Mouse (Mus musculus): ENCODE measurements around the gene B3galt2.
"Not testable (repeated sequence)": the region's sequence is repeated elsewhere in the genome, so short reads cannot be mapped to it uniquely, and the experiment has no call there.

Gene B3galt2

GRCm38 (mm10) chr1:143640650-143641407, at the start of gene B3galt2:
Gene B3galt2 (plus strand): TSS chr1:143640664.
- in situ Hi-C loops (cut with MboI, MseI): no loop called here

DNA sequence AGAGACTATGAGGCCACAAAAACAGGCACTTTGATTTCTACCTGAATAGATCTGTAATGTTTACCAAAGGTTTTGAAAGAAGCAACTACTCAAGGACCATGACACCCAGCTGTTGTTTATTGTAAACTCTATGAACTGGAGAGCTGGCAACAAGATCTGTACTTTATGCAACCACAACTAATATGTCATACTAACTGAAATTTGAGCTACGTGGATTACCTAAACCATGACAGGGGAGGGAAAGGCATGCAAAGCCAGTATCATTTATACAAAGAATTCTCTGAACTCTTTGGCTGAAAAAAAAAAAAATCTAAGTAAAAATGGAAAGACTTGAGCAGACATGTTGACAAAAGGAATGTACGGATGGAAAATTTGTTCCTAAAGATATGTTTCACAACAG, 43.6 kb upstream of the B3galt2 start:
- in situ Hi-C loops (cut with MboI, MseI): no loop called here

DNA sequence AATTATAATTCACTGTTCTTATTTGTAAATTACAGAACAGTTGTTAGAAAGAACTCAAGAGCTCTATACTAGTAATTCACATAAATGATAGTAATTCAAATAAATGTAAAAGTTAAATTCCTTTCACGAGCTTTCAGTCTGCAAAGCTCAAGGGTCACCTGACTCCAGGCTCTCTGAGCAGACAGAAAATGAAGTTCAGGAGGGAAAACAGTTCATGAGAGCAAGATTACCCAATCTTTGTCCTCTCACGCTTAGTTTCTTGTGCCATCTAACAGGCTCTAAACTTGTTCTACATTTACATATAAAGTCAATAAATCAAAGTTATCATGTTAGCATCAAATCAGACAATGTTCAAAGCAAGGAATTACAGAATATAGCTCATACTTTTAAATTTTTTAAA, 31.6 kb upstream of the B3galt2 start:
- in situ Hi-C loops (cut with MboI, MseI): no loop called here

GRCm38 (mm10) chr1:143612901-143613300, 27.6 kb upstream of the B3galt2 start:
- in situ Hi-C loops (cut with MboI, MseI): no loop called here

DNA sequence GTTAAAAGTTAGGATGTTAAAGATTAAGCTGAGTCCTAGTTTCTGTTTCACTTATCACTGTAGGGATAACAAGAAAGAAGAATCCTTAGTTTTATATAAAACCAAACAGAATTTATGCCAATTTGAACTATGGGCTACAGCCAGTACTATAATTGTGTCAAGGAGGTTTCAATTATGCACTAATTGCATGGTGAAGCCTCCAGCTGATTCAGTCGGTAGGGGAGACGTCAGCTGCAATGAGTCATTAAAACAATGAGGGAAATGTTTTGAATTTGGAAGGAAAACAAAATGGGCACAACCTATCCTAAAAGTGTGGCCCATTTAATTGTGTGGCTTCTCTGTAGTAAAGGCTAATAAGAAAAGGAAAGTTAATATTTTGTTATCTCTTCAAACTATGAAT, 20.7 kb upstream of the B3galt2 start:
- in situ Hi-C loops (cut with MboI, MseI): no loop called here

DNA sequence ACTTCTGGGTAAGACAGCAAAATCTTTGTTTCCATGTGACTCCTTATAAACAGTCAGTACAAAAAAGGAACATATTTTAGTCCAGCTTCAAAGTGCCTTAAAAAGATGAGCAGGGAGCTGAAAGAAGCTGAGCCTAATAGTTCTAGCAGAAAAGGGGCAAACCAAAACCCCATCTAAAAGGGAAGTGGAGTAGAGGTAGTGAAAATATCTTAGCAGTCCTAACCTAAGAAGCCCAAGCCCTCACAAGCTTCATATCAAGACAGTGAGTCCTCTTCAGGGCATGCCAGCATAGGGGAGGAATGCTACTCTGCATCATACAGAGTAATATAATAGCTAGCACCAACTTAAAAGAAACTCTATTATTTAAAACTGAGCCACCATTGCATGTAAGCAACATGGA, 18.5 kb upstream of the B3galt2 start:
- in situ Hi-C loops (cut with MboI, MseI): no loop called here

GRCm38 (mm10) chr1:143622634-143623033, 17.8 kb upstream of the B3galt2 start:
- in situ Hi-C loops (cut with MboI, MseI): no loop called here

DNA sequence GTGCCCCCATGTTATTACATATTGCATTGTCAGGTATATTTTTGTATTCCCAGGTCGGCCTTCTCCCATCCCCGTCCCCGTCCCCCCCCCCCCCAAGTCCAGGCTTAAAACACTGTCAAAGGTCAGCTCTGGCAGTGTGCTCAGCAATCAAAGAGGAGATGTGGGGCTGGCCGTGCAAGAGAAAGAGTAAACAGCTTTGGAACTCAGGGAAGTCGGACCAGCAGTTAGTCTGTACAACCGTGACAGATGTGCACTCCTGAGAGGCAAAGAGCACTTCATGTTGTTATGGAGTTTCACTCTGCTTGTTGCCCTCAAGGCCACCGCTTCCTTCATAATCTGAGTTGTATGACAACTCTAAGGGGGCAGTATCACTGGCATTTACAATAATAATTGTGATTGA, 9.1 kb upstream of the B3galt2 start:
- in situ Hi-C loops (cut with MboI, MseI): no loop called here

DNA sequence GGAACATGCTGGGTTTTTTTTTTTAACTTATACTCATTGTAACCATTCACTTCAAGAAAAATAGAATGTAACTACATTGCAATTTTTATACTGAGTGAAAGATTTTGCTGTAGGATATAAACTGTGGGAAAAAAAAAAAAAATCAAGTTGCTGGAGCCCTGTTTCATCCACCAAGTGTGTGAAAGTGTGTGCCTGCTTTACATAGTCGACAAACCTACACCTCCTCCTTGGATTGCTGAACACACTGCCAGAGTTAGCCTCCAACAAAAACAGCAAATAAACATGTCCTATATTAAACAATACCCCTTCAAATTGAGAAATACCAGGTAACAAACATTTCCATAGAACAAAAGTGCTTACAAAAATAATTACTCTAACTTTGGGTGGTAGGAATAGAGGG, 8.1 kb upstream of the B3galt2 start:
- in situ Hi-C loops (cut with MboI, MseI): no loop called here

GRCm38 (mm10) chr1:143632854-143633587, 7.4 kb upstream of the B3galt2 start:
- in situ Hi-C loops (cut with MboI, MseI): no loop called here

- in situ Hi-C loops (cut with MboI, MseI): no loop called here
Measured at GRCm38 (mm10) chr1:143644221-143644620, 3.8 kb downstream of the B3galt2 start.

DNA sequence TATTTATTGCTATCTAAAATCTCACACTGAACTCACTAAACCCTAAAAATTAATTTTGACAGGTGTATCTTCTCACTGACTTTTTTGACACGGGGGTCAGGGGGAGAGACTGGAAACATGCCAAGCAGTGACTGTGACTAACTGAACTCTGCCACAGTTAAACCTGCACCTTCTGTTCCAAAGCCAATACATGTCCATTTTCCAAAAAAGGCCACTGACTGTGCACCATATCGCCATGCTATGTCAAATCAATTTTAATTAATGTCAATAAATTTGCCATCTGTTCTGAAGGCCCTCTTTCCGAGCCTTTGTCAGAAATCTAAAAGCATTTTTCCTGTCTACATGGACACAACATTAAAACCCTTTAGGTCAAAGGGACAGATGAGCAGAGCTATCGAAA, 4.9 kb downstream of the B3galt2 start:
- in situ Hi-C loops (cut with MboI, MseI): no loop called here

DNA sequence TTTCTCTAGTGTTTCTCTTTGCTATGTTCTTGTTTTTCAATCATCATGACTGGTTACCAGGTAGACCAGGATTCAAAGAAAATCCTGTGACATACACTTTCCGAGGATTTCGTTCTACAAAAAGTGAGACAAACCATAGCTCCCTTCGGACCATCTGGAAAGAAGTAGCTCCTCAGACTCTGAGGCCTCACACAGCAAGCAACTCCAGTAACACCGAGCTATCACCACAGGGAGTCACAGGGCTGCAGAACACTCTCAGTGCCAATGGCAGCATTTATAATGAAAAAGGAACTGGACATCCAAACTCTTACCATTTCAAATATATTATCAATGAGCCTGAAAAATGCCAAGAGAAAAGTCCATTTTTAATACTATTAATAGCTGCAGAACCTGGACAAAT, 5.8 kb downstream of the B3galt2 start:
- in situ Hi-C loops (cut with MboI, MseI): no loop called here

- in situ Hi-C loops (cut with MboI, MseI): no loop called here
Measured at GRCm38 (mm10) chr1:143650317-143650716, 9.9 kb downstream of the B3galt2 start.

DNA sequence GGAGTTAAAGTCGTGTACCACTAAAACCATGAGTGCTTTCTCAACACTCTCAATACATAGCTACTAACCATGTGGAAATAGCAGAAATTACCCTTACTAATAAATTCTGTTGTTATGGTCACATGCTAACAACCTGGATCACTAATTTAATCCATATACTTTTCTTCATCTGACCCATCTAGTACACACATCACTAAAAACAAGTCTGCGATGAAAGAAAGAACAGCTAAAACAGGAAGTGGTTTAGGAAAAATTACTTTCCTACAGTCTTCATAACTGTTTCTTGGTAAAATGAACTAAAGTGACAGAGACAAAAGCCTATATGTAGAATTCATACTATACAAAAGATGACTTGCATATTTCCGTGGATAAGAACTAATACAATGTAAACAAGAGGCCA, 13.2 kb downstream of the B3galt2 start:
- in situ Hi-C loops (cut with MboI, MseI): no loop called here

- in situ Hi-C loops (cut with MboI, MseI): no loop called here
Measured at GRCm38 (mm10) chr1:143663197-143663596, 22.7 kb downstream of the B3galt2 start.

DNA sequence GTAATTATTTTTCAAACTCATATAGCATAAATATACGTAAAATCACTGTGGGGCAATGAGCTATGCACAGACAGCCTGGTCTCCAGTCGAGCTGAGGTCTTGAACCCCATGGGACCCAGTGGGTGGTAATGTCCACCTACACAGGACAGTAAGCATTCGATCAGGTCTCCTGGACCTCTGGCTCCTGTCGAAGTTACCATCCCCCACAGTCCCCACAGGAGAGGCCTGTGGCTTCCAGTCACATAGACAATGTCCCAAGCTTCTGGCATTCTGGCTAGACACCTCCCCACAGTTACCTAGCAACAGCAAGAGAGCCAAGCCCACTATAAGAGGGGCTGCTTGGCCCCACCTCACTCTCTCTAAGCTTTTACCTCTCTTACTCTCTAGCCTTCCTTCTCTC, 24.3 kb downstream of the B3galt2 start:
- in situ Hi-C loops (cut with MboI, MseI): not testable (repeated sequence)

DNA sequence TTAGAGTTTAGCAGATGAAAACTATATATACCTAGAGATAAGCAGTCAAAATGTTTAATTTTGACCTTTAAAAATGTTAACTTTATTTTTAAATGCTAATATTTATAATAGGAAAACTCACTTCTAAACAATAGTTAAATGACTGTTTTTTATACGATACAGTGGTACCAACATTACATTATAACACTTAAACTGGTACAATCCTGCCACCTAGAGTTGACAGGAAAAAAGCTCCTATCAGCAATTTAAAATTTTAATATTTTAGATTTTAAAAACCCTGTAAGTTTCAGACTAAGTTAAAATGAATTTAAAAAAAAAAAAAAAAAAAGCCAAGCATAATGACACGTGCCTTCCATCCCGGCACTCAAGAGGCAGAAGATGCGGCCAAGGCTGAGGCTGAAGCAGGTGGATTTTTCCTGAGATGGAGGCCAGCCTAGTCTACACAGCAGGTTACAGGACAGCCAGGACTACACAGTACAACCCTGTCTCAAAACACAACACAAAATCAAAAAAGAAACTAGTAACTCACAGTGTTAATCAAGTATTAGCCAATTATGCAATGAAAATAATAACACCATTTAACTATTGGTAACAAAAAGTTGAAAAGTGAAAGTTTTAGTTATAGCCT, 35.4 kb downstream of the B3galt2 start:
- in situ Hi-C loops (cut with MboI, MseI): no loop called here

DNA sequence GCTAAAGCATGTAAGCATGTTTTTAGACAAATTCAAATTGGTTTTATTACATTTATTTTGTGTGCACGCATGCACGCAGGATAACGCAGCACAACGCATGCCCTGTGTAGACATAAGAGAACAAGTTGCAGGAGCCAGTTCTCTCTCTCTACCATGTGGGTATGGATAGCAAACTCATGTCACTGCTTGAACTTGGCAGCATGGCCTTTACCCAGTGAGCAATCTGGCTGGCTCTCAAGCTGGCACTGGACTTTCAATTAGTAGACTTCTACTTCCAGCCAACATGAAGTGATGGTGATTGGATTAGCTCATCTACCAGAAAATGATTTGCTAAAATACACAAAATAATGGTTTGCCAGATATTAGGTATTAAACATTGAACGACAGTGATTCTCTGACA, 40.6 kb downstream of the B3galt2 start:
- in situ Hi-C loops (cut with MboI, MseI): no loop called here

DNA sequence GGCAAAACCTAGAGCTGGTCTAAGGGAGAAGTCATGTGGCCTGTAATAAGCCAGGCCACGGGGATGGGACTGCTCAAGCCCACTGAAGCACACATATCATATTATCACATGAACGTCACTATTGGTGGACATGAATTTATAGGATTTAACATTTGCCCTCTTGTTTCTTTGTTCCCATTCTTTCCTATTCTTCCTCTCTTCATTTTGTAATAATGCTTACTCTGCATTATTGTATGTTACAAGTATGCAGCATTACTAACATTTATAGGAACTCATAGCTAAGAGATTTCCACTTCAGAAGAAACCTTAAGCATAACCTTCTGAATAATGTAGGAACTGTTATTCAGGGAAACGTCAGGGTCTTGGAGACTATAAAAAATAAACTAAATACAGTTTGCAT, 44.4 kb downstream of the B3galt2 start:
- in situ Hi-C loops (cut with MboI, MseI): no loop called here

GRCm38 (mm10) chr1:143701736-143702135, 61.3 kb downstream of the B3galt2 start:
- in situ Hi-C loops (cut with MboI, MseI): no loop called here

DNA sequence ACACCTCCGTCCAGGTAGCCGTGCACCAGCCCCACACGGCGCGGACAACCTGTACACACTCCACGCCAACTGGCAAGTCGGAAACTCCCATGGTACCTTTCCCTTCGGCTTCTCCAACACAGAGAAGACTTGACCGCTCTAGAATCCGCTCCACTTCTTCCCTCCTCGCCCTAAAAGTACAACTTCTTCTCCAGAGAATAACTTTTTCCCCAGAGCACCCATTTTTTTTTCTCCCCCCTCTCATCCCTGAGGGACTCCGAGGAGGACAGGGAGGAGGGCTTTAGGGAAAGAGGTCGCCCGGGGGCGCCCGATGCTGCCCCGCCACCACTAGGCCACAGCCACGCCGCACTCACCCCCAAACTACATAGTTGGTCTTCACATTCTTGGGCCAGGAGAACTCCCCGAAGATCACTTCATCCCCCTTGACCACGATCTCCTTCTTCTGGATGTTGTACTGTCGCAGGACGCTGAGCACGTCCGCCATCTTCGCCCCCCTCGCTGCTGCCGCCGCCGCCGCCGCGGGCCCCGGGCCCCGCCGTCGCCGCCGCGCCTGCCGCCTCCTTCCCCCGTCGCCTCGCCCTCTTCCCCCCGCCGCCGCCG, 61.8 kb downstream of the B3galt2 start:
- in situ Hi-C loops (cut with MboI, MseI): no loop called here
